Mouse (Mus musculus): ENCODE measurements around the gene Sec11a.

The Sec11a gene

DNA sequence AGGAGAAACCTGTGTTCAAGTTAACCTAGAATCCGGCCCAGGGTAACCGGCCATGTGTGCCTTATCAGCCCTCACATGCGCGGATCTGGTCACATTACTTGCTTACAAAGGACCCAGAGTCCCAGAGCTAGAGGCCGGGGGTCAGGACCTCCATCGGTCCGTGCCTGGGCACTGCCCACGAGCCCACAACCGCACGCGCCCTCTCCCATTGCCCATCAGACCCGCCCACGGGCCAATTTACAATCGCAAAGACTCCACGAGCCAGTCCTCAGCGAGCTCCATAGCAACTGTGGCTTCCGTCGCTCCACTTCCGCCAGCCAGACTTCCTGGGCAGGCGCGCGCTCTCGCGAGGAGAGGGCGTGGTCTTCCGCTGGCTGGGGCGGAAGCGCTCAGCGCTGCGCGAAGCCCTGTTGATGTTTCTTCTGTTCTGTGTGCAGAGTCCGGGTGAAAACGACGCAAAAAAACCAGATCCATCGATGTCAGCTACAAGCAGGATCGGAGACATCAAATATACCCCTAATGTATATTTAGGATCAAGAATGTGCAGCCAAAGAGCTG lies 46.6 kb downstream of the Sec11a start, which contains the start of gene Wdr73:
Gene Wdr73, minus strand, starts transcription at position 326 of the 558 bp plus-strand sequence.
- peak; percentile 93 to 96 for DNase-seq (ENCODE audit: inconsistent age in 2 of 2, low spot score in 1 of 2)

DNA sequence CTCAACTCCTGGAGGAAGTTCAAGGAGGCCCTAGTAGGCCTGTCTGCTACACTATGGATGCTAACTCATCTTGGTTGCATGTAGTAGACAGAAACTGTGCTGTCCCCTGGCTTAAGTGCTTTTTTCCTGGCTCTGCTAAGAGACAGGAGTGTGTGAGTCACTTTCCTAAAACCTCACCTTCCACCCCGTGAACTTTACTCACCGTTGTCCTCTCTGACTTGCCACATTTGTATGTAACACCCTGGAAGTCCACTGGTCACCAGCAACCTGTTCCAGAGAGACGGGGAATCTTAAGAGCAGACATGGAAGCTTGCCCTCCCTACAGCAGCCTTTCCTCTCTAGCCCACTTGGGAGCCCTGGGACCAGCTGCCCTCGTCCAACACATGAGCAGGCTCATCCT lies 49.9 kb downstream of the Sec11a start:
- peak in 1 of 2 experiments; percentile 34 for DNase-seq (ENCODE audit: inconsistent age in 2 of 2, low spot score in 1 of 2)

DNA sequence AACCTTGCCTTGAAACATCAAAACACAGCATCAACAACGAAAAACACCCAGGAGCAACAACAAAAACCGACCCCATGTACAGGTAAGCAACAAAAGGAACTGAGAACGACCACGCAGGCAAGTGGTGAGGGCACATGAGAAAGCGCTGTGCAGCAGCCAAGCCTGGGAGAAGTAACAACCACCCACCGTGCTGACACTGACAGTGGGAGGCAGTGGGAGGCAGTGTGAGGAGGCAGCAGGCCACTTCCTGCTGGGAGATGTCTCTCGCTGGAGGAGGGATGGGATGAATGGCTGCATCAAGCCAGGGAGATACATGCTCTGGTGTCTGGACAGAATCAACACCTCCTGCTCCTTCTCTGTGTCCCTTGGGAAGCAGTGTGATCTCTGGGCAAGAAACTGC lies 50.4 kb downstream of the Sec11a start:
- DNase-seq (ENCODE audit: inconsistent age in 2 of 2, low spot score in 1 of 2) = no peak

DNA sequence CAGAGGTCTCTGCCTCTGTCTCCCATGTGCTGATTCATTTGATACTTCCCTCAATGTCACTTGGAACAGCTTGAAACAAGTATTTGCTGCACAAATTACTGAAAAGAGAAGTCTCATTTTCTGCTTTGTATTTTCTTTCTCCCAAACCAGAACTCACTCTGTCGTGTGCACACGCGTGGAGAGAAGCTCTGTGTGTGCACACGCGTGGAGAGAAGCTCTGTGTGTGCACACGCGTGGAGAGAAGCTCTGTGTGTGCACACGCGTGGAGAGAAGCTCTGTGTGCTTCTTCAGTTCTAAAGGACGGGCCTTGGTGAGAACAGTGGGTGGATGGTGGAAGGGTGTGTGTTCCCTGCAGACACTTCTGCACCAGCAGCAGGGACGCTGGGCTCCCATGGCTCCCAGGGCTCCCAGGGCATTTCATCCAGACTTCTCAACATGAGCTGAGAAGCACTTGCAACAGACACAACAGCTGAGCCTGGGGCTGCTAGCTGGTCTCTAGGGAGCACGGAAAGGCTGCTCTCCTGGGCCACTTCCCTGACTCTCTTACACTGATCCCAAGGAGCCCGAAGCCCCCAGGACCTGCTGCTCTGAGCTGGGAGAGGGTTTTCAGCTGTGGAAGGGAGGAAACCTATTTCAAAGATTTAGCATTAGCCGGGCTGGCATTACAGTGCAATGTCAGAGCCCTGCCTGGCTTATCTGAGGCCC lies 52.6 kb downstream of the Sec11a start:
- DNase-seq (ENCODE audit: inconsistent age in 2 of 2, low spot score in 1 of 2) = no peak

DNA sequence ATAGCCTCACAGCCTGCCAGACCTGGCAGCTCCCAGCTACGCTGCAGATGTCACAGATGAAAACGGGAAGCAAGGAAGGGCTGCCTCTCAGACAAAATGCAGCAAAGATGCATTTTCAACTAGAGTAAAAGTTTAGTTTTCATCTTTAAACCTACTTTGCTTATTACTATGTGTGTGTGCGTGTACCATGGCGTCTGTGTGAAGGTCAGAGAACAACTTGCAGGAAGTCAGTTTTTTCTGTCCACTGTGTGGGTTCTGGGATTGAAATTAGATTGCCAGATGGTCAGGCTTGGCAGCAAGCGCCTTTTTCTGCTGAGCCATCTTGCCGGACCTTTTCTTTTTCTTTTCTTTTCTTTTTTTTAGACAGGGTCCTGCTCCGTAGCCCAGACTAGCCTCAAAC lies 53.4 kb downstream of the Sec11a start:
- no peak for DNase-seq (ENCODE audit: inconsistent age in 2 of 2, low spot score in 1 of 2)

DNA sequence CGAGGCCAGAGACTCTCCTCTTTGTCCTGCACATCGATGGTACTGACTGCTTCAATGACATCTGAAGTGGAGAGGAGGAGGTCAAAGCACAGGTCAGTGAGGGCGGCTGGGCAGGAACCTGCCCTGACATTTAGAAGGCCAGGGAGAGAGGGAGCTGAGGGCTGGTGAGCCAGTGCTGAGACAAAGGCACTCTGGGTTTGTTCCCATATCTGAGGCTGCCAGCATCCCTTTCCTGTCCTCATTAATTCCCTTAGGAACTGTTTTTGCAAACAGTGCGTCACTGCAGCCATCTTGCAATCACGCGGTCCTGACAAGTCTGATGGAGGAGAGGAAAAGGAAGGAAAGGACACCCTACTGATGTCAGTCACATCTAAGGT lies 53.8 kb downstream of the Sec11a start:
- DNase-seq (ENCODE audit: inconsistent age in 2 of 2, low spot score in 1 of 2) = peak in 1 of 2 experiments; percentile 54

DNA sequence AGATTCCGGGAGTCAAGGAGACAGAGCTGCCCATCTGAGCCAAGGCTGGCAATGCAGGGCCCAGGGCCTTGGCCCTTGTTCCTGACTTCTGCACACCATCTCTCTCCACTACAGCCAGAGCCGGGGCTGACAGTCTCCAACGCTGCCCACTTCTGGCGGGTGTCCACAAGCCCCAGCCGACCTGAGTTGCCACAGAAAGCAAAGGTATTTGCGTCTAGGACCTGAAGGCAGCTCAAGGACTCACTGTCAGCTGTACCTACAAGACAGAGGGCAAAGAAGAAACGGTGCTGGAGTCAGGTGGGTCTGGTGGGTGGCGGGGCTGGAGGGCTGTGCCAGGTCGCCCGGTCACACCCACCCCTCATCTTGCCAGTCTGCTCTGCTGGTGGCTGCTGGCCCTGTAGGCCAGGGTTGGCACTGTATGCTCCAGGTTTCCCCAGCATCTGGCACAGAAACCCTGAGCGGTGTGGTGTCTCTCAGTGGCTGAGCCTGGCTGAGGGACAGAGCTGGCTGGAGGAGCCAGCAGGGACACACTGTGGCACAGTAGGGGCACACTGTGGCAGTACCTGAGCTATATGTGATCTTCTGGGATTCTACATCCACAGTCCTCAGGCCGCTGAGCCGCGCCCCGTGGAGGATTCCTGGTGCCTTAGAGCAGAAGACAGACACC lies 54.4 kb downstream of the Sec11a start:
- peak in 1 of 2 experiments; percentile 51 for DNase-seq (ENCODE audit: inconsistent age in 2 of 2, low spot score in 1 of 2)

DNA sequence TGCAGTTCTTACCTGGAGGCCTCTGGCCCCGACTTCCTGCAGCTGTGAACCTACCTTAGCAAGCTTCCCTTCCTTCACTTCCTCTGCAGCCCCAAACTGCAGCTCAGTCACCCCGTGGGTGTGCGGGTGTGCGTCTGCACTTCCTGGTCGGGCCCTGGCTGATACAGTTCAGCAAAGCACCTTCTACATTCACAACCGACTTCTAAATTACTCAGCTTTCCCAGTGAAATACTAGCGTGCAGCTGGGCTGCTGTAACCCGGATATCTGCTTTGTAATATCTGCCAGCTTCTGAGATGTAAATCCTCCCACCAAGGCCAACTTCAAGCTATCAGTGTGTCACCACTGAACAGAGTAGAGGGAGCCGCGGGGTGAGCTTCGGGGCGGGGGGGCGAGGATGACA lies 57.7 kb downstream of the Sec11a start:
- DNase-seq (ENCODE audit: inconsistent age in 2 of 2, low spot score in 1 of 2) = peak; percentile 71 to 85

DNA sequence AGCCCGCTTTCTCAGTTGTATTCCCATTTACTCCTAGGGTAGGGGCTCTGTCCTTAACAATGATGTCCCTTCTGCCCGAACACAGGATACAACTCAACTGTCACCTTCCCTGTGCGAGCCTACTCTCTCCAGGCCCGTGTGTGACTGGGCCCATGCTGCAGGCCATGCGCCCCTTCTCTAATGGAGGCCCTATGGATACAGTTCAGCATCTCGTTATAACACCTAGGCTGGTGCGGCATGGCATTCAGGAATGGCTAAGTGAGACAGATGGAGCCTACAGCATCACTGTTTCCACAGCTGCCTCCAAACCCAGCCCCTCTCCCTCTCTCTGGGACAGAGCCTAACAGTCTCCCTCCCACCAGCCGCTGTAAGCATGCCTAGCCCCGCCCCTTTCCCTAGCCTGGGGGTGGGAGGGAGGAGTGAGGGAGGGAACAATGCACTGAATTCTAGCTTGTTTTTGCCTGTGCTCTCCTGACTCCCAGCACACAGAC lies 58.5 kb downstream of the Sec11a start:
- peak; percentile 74 to 85 for DNase-seq (ENCODE audit: inconsistent age in 2 of 2, low spot score in 1 of 2)

DNA sequence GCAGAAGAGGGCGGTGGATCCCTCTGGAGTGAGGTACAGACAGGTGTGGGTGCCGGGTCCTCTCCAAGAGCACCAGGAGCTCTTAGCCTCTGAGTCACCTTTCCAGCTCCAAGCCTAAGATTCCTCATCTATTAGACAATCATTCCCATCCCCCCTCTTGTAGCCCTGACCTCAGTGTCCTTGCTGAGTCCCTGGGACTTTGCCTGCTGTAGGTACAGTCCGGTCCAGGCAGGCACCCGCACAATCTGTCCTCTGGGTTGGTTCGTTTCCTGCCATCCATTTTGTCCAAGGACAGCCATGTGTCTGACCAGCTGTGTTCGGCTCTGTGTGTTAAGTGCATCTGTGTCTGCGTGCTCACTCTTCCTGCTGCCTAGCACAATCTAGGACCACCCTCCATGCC lies 59.0 kb downstream of the Sec11a start:
- DNase-seq (ENCODE audit: inconsistent age in 2 of 2, low spot score in 1 of 2) = peak in 1 of 2 experiments; percentile 87

DNA sequence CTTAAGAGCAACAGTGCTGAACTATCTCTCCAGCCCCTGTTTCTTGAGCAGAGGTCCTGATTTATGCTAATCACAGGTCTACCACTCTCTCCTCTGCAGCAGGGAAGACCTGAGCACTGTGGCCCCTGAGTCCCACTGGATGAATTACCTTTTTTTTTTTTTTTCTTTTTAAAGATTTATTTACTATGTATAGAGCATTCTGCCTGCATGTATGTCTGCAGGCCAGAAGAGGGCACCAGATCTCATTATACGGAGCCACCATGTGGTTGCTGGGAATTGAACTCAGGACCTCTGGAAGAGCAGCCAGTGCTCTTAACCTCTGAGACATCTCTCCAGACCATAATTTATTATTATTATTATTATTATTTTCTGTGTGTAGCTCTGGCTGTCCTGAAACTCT lies 61.9 kb downstream of the Sec11a start:
- DNase-seq (ENCODE audit: inconsistent age in 2 of 2, low spot score in 1 of 2) = peak in 1 of 2 experiments; percentile 56

DNA sequence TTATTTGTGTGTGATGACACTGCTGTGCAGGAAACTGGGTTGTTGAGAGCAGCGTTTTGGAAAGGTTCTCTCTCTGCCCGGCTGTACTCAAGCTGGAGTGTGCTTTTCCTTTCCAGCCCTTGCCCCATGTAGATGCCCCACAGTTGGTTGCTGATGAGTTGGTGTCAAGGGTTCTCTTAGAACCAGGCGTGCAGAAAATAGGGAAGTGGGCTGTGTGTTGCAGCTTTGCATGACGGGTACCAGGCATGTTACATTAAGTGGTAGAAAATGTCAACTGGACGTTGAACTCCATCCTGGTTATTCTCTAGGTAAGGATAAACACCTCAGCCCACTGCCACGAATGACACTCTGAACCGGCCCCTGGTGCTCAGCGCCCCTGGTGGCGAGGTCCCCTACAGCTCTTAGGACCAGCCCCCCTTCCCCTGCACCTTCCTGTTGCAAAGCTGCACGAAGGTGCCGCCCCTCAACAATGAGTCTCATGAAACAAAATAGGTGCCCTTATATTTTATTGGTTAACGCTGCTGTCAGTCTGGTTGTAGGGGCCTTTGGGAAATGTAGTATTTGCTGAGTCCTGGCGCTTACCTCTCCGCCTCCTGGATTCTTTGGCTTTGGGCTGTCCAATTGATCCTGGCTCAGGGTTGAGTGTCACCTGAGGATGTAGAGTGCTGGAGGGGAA lies 64.6 kb downstream of the Sec11a start:
- DNase-seq (ENCODE audit: inconsistent age in 2 of 2, low spot score in 1 of 2) = peak; percentile 58 to 74

DNA sequence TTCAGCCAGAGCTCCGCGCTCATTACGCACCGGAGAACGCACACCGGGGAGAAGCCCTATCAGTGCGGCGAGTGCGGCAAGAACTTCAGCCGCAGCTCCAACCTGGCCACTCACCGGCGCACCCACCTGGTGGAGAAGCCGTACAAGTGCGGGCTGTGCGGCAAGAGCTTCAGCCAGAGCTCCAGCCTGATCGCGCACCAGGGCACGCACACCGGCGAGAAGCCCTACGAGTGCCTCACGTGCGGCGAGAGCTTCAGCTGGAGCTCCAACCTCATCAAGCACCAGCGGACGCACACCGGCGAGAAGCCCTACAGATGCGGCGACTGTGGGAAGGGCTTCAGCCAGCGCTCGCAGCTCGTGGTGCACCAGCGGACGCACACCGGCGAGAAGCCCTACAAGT lies 71.9 kb downstream of the Sec11a start:
- DNase-seq (ENCODE audit: inconsistent age in 2 of 2, low spot score in 1 of 2) = no peak

DNA sequence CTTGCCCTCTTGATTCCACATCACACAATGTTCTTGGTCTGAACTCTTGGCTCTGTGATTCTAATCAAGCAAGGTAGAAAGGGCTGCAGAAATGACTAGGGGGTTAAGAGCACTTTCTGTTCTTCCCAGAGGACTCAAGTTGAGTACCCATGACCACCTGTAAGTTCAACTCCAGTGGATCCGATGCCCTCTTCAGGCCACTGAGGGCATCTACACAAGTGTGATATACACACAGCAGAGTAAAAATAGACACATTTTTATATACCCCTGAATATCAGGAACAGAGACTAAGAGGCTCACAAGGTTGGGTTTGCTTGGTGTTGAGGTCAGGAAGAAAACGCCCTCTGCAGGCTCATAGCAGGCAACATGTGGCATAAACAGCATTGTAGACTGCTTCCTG lies 73.9 kb downstream of the Sec11a start:
- no peak for DNase-seq (ENCODE audit: inconsistent age in 2 of 2, low spot score in 1 of 2)

DNA sequence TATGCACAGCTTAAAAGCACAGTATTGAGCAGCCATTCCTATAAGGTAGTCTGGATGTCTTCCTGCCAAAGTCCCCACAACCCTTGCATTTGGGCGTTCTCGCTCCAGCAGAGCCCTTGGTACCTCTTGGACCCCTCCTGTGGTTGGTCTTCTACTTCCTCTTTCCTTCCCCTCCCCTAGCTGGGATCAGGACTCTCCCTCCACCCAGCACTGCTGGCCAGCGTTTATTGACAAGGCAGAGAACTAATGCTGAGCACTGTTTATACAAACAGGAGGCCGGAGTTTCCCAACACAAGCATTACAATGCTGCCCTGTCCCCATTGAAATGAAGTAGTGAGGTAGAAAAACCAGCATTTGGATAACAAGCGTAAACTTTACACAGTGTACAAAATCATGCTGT lies 74.5 kb downstream of the Sec11a start:
- no peak for DNase-seq (ENCODE audit: inconsistent age in 2 of 2, low spot score in 1 of 2)

DNA sequence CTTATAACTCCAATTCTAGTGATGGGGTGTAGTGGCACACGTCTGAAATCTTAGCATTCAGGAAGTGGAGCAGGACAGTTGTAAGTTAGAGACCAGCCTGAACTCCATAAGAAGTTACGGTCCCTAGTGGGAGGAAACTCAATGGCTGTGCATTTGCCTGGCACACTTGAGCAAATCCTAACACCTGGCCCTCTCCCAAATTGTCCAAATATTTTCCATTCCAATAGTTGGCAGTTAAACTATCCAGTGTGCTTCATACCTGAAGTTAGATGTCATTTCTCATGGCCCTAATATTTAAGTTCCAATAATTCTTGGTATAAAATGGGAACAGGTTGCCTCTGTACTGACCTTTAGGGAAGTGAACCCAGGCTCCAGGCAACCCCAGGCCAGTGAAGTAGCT lies 78.9 kb downstream of the Sec11a start:
- no peak for DNase-seq (ENCODE audit: inconsistent age in 2 of 2, low spot score in 1 of 2)

DNA sequence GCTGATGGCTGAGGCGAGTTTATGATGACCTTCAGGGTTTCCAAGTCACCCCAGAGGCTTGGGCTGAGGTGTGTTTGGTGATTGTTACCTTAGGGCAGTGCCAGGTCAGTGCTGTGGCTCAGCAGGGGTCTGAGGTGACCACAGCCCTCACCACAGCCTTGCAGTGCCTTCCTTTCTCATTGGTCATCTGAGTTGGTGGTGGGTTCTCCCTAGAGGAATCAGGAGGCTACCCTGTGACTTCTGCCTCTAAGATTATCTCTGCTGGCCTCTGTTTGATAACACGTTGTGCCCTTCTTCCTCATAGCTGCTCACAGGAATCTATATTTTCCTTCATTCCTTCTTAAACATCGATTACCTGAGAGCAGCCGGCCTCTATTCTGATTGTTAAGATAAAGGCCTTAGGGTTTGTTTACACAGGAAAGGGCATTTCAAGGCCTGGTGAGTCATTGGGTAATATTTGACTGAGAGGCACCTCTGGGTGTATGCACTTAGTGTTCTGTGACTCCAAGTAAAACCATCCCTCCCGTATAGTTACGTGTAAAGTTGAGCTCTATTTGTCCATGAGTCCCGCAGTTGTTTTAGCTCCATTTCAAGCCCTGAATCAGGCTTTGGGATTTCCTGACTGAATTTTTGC lies 80.9 kb downstream of the Sec11a start:
- DNase-seq (ENCODE audit: inconsistent age in 2 of 2, low spot score in 1 of 2) = peak; percentile 44 to 80

DNA sequence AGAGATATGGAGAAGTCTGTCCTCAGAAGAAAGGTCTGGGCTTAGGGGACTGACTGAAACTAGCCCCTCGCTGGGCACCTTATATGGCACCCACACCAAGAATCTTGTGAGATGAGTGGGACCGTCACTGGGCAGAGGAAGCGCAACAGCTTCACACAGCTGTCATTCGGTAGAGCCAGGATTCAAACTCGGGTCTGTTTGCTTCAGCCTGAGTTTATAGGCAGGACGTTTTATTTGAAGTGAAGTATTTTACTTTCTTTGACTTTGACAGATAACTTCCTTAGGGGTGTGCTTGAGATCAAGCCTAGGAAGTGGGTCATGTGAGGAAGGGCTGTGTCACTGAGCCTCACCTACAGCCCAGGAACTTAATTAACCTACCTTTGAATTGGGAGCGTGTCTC lies 82.1 kb downstream of the Sec11a start:
- DNase-seq (ENCODE audit: inconsistent age in 2 of 2, low spot score in 1 of 2) = no peak

DNA sequence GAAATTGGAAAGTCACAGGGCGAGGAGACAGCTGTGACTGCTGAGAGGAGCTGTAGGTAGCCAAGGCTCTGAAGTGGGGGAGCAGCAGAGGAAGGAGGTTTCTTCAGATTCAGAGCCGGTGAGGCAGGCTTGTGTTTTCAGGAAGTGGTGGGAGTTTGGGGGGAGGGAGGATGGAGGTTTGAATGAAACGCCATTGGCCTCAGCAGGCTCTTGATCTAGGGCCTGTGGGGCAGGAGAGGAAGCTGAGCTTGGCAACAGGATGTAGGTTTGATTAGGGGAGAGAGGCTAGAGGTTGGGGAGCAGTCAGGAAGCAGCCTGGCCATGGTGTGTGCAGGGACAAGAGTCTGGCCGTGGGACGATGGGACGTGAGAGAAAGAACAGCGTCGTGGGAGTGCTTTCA lies 82.7 kb downstream of the Sec11a start:
- no peak for DNase-seq (ENCODE audit: inconsistent age in 2 of 2, low spot score in 1 of 2)

DNA sequence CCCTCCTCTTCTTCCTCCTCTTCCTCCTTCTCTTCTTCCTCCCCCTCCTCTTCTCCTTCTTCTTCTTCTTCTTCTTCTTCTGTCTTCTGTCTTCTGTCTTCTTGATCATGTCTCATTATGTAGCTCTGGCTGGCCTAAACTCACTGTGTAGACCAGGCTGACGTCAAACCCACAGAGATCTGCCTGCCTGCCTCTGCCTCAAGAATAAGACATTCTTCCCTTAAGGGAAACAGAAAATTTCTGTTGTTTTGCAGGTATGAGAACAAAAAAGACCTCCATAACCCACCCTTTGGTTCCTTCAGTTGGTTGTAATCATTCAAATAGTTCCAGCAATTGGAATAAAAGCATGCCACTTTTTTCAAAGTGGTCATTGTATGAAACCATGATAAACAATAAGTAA lies 83.4 kb downstream of the Sec11a start:
- no peak for DNase-seq (ENCODE audit: inconsistent age in 2 of 2, low spot score in 1 of 2)

DNA sequence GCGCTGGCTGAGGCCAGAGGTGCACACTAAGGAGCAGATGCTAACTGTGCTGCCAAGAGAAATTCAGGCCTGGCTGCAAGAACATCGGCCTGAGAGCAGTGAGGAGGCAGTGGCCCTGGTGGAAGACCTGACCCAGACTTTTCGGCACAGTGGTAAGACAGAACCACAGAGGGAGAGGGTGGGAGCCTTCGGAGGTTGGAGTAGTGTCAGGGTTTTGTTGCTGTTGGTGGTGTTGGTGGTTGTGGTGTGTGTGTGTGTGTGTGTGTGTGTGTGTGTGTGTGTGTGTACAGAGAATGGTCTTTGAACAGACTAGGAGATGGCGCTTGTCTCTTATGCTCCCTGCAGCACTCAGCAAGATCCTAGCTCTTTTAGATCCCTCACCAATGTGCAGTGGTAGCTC lies 84.1 kb downstream of the Sec11a start:
- no peak for DNase-seq (ENCODE audit: inconsistent age in 2 of 2, low spot score in 1 of 2)
